Mouse (Mus musculus) common myeloid progenitor, adult 5-6 weeks (primary cell): Measurements from ENCODE around the gene Gm47841. TPM values are rescaled to one million over a fixed set of nuclear protein-coding genes. Genes with fewer than 3 reads are reported as not detected.

Experiments used
- ATAC-seq: replicated peaks from 2 replicates; pipeline ENCODE4 v1.8.0; 2016; ENCODE audit warnings: low read depth, mild to moderate bottlenecking, moderate TSS enrichment, inconsistent platforms; ENCODE audit not compliant: poor library complexity, severe bottlenecking
- total RNA-seq: library from RNA; stranded (forward); fragments of 200-1000, 187-1606 nt; gene quantifications from 2 replicates; pipeline ENCODE4 v1.2.3, GENCODE M21; 2017

The Gm47841 gene
- total RNA-seq, 1 experiment from 2014 or later = not detected

GRCm38 (mm10) chr15:101075656-101076055 is 28.5 kb upstream of the Gm47841 start:
- ATAC-seq = no peak

GRCm38 (mm10) chr15:101075150-101075549 is 28.0 kb upstream of the Gm47841 start:
- no peak for ATAC-seq

DNA sequence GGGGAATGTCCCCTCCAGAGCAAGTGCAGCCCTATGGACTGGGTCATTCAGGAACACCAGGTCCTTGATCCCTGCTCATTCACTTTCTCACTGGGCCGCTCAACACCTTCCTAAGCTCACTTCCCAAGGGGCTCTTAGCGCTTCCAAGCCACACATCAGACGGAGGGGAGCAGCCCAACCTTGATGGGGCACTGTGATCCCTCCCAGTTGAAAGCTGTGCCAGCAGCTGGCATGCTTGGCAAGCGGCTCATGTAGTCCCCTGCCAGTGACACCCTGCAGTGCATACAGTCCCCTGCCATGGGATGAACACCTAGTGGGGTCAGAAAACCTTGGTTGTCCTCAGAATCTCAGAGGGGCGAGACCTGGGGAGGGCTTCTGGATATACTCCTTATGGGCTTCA is 26.9 kb upstream of the Gm47841 start:
- no peak for ATAC-seq

- ATAC-seq = no peak
Observed at GRCm38 (mm10) chr15:101072736-101073135, 25.5 kb upstream of the Gm47841 start.

GRCm38 (mm10) chr15:101070762-101071161 is 23.6 kb upstream of the Gm47841 start:
- ATAC-seq = no peak

GRCm38 (mm10) chr15:101069641-101070190 is 22.5 kb upstream of the Gm47841 start:
- ATAC-seq = no peak

DNA sequence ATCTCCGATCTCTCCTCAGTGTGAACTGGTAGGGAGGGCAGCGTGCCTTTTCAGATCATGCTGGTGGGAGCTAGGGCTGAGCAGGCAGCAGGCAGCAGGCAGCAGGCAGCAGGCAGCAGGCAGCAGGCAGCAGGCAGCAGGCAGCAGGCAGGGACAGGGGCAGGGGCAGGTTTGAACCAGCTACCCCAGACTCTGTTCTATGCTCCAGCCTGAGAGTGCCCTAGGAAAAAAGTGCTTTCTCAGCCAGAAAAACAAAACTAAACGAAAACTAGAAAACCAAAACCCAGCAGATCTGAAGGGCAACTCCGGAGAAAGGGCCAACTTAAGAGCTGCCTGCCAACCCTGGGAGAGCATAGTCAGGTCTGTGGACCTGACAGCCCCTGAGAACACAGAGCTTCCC is 21.5 kb upstream of the Gm47841 start:
- no peak for ATAC-seq

- ATAC-seq = no peak
Observed at GRCm38 (mm10) chr15:101068029-101068428, 20.8 kb upstream of the Gm47841 start.

DNA sequence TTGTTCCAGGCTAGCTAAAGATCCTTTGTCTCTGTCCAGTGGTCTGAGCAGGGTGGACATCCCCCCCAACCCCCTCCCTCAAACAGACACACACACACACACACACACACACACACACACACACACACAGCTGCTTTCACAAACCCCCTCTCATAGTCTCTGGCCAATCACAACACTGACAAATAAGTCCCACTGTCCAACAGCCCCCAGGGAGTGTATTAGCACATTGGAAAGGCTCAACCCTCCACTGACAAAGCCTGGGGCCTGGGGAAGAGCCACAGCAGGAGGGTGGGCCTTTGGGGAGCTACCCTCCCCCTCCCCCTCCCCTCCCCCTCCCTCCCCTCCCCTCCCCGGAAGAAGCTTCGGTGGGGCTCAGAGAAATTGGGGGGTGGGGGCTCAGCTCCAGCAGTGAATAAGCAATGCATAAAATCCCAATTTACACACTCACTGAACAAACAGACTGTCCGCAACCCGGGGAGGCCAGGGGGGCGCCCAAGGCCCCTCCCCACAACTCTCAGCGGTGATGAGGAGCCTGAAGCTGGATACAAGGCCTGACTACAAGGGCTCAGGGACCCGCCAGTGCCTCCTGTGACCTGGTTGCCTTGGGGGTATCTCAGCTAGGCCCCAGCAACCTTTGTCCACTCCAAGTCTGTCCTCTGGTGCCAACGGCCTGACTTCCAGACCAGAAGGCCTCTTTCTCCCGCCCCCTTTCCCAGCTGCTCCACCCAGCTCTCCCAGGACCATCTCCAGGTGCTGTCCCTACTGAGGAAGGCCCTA is 19.9 kb upstream of the Gm47841 start:
- no peak for ATAC-seq

- no peak for ATAC-seq
Observed at GRCm38 (mm10) chr15:101066364-101066847, 19.2 kb upstream of the Gm47841 start.

DNA sequence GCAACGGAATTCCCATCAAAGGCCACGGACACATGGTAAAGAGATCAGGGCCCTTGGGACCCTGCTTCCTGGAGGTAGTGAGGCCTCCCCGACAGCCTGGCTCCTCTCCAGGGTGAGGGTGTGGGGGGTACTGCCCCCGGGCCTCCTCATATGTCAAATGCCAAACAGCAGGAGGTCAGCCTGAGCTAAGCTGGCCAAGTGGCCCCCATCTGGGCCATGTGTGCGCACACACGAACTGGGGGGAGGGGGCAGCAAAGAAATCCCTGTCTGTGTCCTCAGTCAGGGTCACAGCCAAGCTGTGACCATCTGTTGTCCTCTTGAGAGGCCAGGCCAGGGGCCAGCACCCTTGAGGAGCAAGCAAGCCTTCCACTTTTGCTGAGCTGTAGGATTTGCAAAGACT is 17.9 kb upstream of the Gm47841 start:
- ATAC-seq = no peak

DNA sequence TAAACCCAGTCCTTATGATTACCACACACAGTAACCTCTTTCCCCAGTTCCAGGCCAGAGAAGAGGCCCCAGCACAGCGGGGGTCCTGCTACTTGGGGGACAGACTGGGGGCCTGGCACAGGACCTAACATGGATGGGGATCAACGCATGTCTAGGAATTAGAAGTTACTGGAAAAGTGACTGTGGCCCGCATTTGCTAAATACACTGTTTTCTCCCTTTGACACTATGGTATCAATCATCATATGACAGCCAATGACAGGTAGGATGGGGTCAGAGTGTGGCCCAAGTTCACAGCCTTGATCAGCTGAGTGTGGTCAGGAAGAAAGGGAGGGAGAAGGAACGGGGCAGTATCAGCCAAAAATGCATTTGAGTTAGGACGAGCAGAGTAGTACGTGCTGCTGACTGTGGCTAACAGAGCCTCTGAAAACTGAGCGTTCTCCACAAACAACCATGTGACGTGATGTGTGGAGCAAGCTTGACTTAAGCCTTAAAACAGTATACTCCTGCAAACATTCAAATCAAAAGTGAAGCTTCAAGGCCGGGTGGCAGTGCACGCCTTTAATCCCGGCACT is 13.2 kb upstream of the Gm47841 start:
- no peak for ATAC-seq

- no peak for ATAC-seq
Observed at GRCm38 (mm10) chr15:101059570-101060279, 12.5 kb upstream of the Gm47841 start.

- ATAC-seq = peak; percentile 85
Observed at GRCm38 (mm10) chr15:101056225-101056624, 9.0 kb upstream of the Gm47841 start.

GRCm38 (mm10) chr15:101054541-101054940 is 7.3 kb upstream of the Gm47841 start:
- no peak for ATAC-seq

GRCm38 (mm10) chr15:101053832-101054459 is 6.7 kb upstream of the Gm47841 start:
- ATAC-seq = no peak

DNA sequence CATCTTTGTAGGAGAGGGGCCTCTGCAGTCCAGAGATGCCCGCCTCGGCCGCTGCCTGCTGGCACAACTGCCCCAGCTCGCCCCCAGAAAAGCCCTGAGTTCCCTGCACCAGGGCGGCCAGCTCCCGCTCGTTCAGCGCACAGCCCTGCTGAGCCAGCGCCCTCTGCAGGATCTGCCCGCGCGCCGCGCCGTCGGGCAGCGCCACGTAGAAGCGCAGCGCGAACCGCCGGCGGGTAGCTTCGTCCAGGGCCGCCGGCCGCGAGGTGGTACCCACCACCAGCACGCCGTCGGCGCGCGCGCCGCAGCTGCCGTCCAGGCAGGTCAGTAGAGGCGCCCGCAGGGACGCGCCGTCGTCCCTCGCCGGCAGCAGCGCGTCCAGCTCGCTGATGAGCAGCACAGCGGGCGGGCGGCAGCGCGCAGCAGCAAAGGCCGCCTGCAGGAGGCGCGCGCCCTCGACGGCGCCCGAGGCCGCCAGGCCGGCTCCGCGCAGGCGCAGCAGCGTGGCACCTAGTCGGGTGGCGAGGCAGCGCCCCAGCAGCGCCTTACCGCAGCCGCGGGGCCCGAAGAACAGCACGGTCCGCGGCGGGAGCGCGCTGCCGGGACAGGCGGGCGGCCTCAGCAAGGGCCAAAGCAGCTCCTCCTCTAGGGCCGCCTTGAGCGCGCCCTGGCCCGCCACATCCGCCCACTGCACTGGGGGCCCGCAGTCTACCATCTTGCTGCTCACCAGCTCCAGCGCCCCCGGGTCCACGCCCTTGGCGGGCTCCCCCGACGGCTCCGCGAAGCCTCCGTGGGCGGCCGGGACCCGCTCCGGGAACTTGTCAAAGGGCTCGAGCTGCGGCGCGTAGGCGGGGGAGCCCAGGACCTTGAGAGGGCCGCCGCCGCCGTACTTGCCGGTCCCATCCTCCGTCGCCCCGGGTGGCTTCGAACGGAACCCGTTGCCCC is 5.6 kb upstream of the Gm47841 start:
- no peak for ATAC-seq

DNA sequence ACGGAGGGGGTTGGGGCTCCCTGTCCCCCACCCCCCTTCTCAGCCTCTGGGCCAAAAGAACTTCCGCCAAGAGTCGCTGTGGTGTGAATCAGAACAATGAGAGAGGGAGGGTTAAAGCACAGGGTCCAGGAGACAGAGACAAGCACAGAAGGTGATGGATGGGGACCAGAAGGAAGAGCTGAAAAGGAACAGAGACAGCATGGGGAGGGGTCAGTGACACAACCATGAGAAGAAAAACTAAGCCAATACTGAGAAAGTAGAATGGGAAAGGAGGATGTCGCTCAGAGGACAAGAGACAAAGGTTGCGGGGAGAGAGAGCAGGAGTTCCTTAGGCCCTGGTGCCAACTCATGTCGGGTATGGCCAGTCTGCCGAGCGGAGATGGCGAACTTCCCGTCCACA is 4.7 kb upstream of the Gm47841 start:
- no peak for ATAC-seq

DNA sequence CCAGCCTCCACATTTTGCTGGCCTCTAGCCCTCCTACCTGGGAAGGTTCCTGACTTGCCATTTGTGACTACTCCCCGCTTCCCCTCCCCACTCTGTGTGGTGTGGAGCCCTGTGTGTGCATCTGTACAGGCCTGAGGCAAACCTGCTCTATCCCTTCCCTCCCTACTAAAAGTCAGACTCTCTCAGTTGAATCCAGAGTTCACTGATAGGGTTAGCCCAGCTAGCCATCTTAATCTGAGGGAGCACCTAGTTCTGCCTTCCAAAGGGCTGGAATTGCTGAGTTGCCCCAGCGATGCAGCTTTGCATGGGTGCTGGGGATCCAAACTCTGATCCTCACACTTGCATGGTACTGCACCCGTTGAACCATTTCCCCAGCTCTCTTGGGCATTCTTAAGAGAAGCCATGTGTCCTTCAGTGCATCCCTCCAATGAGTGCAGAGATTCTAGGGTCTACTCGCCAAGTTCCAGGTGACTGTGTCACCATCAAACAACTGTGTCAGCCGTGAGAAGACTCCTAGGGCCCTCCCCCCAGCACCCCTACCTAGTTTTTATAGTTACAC is 1.2 kb upstream of the Gm47841 start:
- no peak for ATAC-seq
